Mouse (Mus musculus): ENCODE measurements around the gene Vcan. TPM values are rescaled to one million over a fixed set of nuclear protein-coding genes. Genes with fewer than 3 reads are reported as not detected.
A peak's percentile ranks its signal among the peaks of the same experiment; 100 is the strongest.

Gene Vcan
- polyA plus RNA-seq, 1 experiment from 2014 or later: 53.8 TPM

- WGBS: 6% methylated on average over 8 of the region's 8 CpGs
- no peak overlapping the region for H3K27ac ChIP-seq
Observed at GRCm38 (mm10) chr13:89743201-89743600, 892 bp upstream of the Vcan start.

DNA sequence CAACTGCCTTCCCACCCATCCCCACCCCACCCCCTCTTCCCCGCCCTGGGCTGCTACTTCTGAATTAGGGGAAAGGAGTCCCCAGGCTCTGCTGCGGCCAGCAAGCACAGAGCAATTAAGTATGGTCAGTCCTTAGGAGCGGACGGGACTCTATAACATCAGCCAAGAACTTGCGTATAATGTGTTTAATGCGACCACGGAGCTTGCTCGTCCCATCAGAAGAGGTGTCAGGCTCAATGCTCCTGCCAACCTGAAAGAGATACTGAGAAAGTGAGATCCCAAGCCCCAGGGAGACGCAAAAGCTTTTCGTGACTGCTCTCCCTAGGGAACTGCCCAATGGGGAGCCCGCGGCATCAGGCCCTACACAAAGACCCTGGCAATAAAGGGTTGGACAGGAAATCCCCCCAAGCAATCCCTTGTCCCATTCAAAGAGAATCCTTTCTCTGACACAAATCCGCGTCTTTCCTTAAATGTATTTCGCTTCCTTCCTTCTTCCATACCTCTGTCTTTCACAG is 434 bp upstream of the Vcan start:
- no peaks in the 10 kb centered on the region for H3K9me3 ChIP-seq (replicated peaks)
- no peaks in the 10 kb centered on the region for H3K36me3 ChIP-seq (ENCODE audit: poor library complexity, severe bottlenecking)
- under 1% methylated on average over 15 of the region's 15 CpGs for WGBS
- peaks cover 21% of the 10 kb centered on the region for H3K4me1 ChIP-seq
- peak overlapping the region; percentile 70 for H3K4me2 ChIP-seq
- no peak for ATAC-seq
- H3K9ac ChIP-seq: peak overlapping the region; percentile 81
- no peaks in the 10 kb centered on the region for H3K27me3 ChIP-seq
- H3K27ac ChIP-seq: peak overlapping the region; percentile 92
- H3K4me3 ChIP-seq: peak overlapping the region; percentile 70

More at GRCm38 (mm10) chr13:89743201-89743600, 892 bp upstream of the Vcan start:
- no peaks in the 10 kb centered on the region for H3K36me3 ChIP-seq (ENCODE audit: poor library complexity, severe bottlenecking)
- peaks cover 18% of the 10 kb centered on the region for H3K4me1 ChIP-seq
- H3K27me3 ChIP-seq: no peaks in the 10 kb centered on the region
- ATAC-seq: no peak
- peak overlapping the region; percentile 81 for H3K9ac ChIP-seq
- H3K4me3 ChIP-seq: peak overlapping the region; percentile 70
- peak overlapping the region; percentile 70 for H3K4me2 ChIP-seq
- no peaks in the 10 kb centered on the region for H3K9me3 ChIP-seq (replicated peaks)

- H3K4me1 ChIP-seq: peaks cover 27% of the 10 kb centered on the region
- H3K9ac ChIP-seq: peak overlapping the region; percentile 81
- H3K9me3 ChIP-seq (replicated peaks): no peaks in the 10 kb centered on the region
- no peaks in the 10 kb centered on the region for H3K27me3 ChIP-seq
- H3K36me3 ChIP-seq (ENCODE audit: poor library complexity, severe bottlenecking): no peaks in the 10 kb centered on the region
- H3K4me2 ChIP-seq: peak overlapping the region; percentile 70
- H3K27ac ChIP-seq: peak overlapping the region; percentile 92
- ATAC-seq: peak; percentile 55
- peak overlapping the region; percentile 70 for H3K4me3 ChIP-seq
- WGBS: 0% methylated on average over 14 of the region's 14 CpGs
Observed at GRCm38 (mm10) chr13:89741116-89741551, 1.2 kb downstream of the Vcan start.

GRCm38 (mm10) chr13:89740243-89741115 is 1.8 kb downstream of the Vcan start:
- no peaks in the 10 kb centered on the region for H3K36me3 ChIP-seq (ENCODE audit: poor library complexity, severe bottlenecking)
- H3K4me2 ChIP-seq: peak overlapping the region; percentile 70
- H3K27me3 ChIP-seq: no peaks in the 10 kb centered on the region
- H3K4me1 ChIP-seq: peaks cover 27% of the 10 kb centered on the region
- peak overlapping the region; percentile 81 for H3K9ac ChIP-seq
- ATAC-seq: peak; percentile 87
- no peaks in the 10 kb centered on the region for H3K9me3 ChIP-seq (replicated peaks)
- WGBS: under 1% methylated on average over 33 of the region's 33 CpGs
- peak overlapping the region; percentile 70 for H3K4me3 ChIP-seq
- H3K27ac ChIP-seq: peak overlapping the region; percentile 92

DNA sequence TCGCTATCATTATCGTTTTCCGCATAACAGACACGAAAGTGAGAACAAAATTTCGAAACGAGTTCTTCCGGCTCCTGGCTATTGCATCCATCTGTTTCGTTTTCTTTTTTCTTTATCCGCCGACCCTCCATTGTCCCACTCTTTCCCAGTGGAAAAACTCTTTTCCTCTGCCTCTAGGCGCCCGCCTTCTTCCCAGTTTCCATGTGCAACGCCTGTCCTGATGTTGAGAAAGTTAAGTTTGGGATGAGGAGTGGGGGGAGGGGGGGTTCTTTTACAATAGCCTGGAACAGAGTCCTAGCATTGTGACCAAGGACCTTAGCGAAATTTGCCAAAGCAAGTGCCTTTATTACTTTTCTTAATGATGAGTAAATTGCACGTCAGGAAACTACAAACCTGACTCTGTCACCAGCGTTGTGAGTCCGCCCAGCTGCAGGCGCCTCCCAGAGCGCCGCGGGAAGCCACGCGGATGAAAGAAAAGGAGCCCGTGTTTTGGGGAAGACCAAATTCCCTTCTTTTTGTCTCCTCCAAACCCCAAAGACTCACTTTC is 2.5 kb downstream of the Vcan start:
- Histone ChIP-seq H3K4me3 (peak overlapping the region; percentile 70), H3K9me3 (replicated peaks) (no peaks in the 10 kb centered on the region), H3K4me1 (peaks cover 30% of the 10 kb centered on the region), H3K36me3 (ENCODE audit: poor library complexity, severe bottlenecking) (no peaks in the 10 kb centered on the region), H3K27me3 (no peaks in the 10 kb centered on the region), H3K4me2 (peak overlapping the region; percentile 70), H3K27ac (peak overlapping the region; percentile 92), H3K9ac (peak overlapping the region; percentile 81)
- WGBS: under 1% methylated on average over 24 of the region's 24 CpGs
- ATAC-seq: peak; percentile 19

DNA sequence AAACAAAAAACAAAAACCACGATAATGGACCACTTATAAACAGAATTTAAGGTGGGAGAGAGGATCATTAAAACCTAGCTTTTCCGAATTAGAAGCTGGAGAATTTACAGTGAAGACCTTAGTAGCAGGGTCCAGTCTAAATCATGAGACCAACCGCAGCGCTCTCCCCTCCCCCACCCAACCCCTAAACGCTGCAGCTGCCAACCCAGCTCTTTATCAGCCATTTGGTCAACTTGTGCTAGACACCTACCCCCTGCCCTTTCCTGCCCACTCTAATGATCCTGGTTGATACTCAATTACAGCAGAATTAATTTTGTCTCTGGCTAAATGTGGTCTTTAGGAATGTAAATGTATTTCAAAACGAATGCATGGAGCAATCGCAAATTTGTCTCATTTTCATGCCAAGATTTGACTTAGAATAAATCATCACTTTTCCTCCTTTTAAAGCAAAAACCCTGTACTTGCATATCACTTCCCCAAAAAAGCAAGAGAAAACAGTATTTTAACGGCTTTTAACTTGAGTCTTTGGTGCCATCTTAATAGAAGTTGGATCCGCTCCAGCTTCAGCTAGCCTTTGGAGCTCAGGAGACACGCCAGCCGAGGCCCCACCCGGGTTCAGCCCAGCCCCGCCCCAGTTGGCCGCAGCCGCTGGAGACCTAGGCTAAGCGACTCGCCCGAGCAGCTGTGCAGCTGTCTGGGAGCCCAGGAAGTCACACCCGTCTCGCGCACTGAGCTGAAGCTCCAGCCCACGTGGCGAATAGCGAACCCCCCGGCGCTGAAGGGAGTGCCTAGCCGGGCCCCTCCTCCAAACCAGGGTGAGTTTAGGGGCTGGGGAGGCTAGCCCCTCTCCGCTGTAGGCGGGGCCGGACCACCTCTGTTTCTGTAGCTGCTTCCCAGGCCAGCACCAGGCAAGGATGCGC is 3.3 kb downstream of the Vcan start:
- Histone ChIP-seq H3K4me2 (peak overlapping the region; percentile 70), H3K4me1 (peaks cover 30% of the 10 kb centered on the region), H3K9me3 (replicated peaks) (no peaks in the 10 kb centered on the region), H3K36me3 (ENCODE audit: poor library complexity, severe bottlenecking) (no peaks in the 10 kb centered on the region), H3K9ac (peak overlapping the region; percentile 81), H3K27ac (peak overlapping the region; percentile 92), H3K4me3 (peak overlapping the region; percentile 70), H3K27me3 (no peaks in the 10 kb centered on the region)
- WGBS: 1% methylated on average over 31 of the region's 31 CpGs
- ATAC-seq: peak; percentile 54

- peaks cover 30% of the 10 kb centered on the region for H3K4me1 ChIP-seq
- no peak overlapping the region for H3K27ac ChIP-seq
- H3K27me3 ChIP-seq: no peaks in the 10 kb centered on the region
- H3K4me2 ChIP-seq: peak overlapping the region; percentile 70
- H3K4me3 ChIP-seq: peak overlapping the region; percentile 70
- no peak overlapping the region for H3K9ac ChIP-seq
- H3K9me3 ChIP-seq (replicated peaks): no peaks in the 10 kb centered on the region
- ATAC-seq: no peak
- H3K36me3 ChIP-seq (ENCODE audit: poor library complexity, severe bottlenecking): no peaks in the 10 kb centered on the region
- WGBS: 38% methylated on average over 2 of the region's 2 CpGs
Observed at GRCm38 (mm10) chr13:89738275-89738674, 4.0 kb downstream of the Vcan start.

GRCm38 (mm10) chr13:89735111-89735510 is 7.2 kb downstream of the Vcan start:
- peaks cover 24% of the 10 kb centered on the region for H3K4me1 ChIP-seq
- 70% methylated on average over 5 of the region's 5 CpGs for WGBS
- H3K9me3 ChIP-seq (replicated peaks): no peaks in the 10 kb centered on the region
- H3K27me3 ChIP-seq: no peaks in the 10 kb centered on the region
- H3K9ac ChIP-seq: no peak overlapping the region
- ATAC-seq: no peak
- H3K27ac ChIP-seq: no peak overlapping the region
- H3K4me2 ChIP-seq: no peak overlapping the region
- peaks cover 3% of the 10 kb centered on the region; the same call in 1 of the 2 replicates for H3K36me3 ChIP-seq (ENCODE audit: poor library complexity, severe bottlenecking)
- no peak overlapping the region for H3K4me3 ChIP-seq

DNA sequence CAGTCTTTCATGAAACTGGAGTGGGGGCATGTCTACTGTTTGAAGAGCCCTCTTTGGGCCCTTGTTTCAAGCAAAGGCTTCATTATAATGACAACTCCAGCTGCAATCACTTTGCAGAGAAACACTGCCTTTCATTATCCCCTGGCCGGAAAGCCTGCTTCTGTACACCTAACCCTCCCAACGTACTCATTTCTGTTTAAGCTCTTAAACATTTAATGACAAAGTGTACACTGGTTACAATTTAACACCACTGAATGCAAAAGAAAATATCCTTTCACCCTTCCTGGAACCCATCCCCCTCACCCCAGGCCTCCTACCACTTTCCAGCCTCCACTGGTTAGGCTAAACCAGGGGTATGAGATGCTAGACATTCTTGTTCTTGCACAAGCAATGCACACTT is 15.8 kb downstream of the Vcan start:
- Histone ChIP-seq H3K4me2 (no peak overlapping the region), H3K9ac (no peak overlapping the region), H3K9me3 (replicated peaks) (no peaks in the 10 kb centered on the region), H3K4me3 (no peak overlapping the region), H3K27me3 (no peaks in the 10 kb centered on the region), H3K4me1 (no peaks in the 10 kb centered on the region), H3K27ac (no peak overlapping the region), H3K36me3 (ENCODE audit: poor library complexity, severe bottlenecking) (peaks cover 41% of the 10 kb centered on the region)
- no peak for ATAC-seq
- WGBS: 58% methylated on average over 2 of the region's 2 CpGs

DNA sequence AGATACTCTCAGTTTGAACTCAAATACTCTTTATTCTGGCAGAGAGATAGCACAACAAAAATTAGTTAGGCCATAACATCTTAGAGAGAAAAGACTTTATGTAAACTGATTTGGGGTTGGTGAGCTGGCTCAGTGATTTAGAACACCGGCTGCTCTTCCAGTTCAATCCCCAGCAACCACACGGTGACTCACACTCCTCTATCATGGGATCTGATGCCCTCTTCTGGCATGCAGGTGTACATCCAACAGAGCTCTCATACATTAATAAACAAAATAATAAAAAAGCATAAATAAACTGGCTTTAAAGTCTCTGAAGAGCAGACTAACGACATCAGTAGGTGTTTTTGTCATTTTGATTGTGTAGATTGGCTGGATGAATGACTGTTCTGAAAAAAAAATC is 21.8 kb downstream of the Vcan start:
- Histone ChIP-seq H3K9ac (no peak overlapping the region), H3K9me3 (replicated peaks) (no peaks in the 10 kb centered on the region), H3K36me3 (ENCODE audit: poor library complexity, severe bottlenecking) (peaks cover 45% of the 10 kb centered on the region), H3K4me1 (no peaks in the 10 kb centered on the region), H3K27ac (no peak overlapping the region), H3K4me3 (no peak overlapping the region), H3K27me3 (no peaks in the 10 kb centered on the region), H3K4me2 (no peak overlapping the region)
- WGBS: 55% methylated on average over 3 of the region's 3 CpGs
- no peak for ATAC-seq

GRCm38 (mm10) chr13:89709497-89710201 is 32.7 kb downstream of the Vcan start:
- H3K4me3 ChIP-seq: no peak overlapping the region

More at GRCm38 (mm10) chr13:89709497-89710201, 32.7 kb downstream of the Vcan start:
- ATAC-seq: no peak
- 92% methylated on average over 4 of the region's 4 CpGs for WGBS
- Histone ChIP-seq H3K4me1 (no peaks in the 10 kb centered on the region), H3K27ac (no peak overlapping the region), H3K9me3 (replicated peaks) (no peaks in the 10 kb centered on the region), H3K36me3 (ENCODE audit: poor library complexity, severe bottlenecking) (peaks cover 39% of the 10 kb centered on the region), H3K9ac (no peak overlapping the region), H3K4me2 (no peak overlapping the region), H3K27me3 (no peaks in the 10 kb centered on the region)
